Mouse (Mus musculus) limb, embryonic 10.5 days (tissue): Measurements from ENCODE around the gene Rnf34. TPM values are rescaled to one million over a fixed set of nuclear protein-coding genes. Genes with fewer than 3 reads are reported as not detected.
A peak's percentile ranks its signal among the peaks of the same experiment; 100 is the strongest.

Experiments
- DNase-seq: peaks from one replicate; pipeline ENCODE4 v3.0.0-alpha.2; 2017; ENCODE audit warnings: low spot score
- H3K27ac ChIP-seq: fragments of 300-500 bp; sonication (generic); 2 replicates; pipeline ENCODE4 v1.5.1; 2016; ENCODE audit warnings: mild to moderate bottlenecking
- H3K27me3 ChIP-seq: fragments of 300-500 bp; sonication (generic); 2 replicates; pipeline ENCODE4 v1.6.1; 2016; ENCODE audit warnings: low read depth, mild to moderate bottlenecking; ENCODE audit not compliant: poor library complexity, severe bottlenecking
- H3K36me3 ChIP-seq: fragments of 300-500 bp; sonication (generic); 2 replicates; pipeline ENCODE4 v1.6.1; 2016; ENCODE audit warnings: mild to moderate bottlenecking, moderate library complexity
- H3K4me1 ChIP-seq: fragments of 300-500 bp; sonication (generic); 2 replicates; pipeline ENCODE4 v1.6.1; 2016
- H3K4me3 ChIP-seq: fragments of 300-500 bp; sonication (generic); 2 replicates; pipeline ENCODE4 v1.5.1; 2016; ENCODE audit warnings: mild to moderate bottlenecking, moderate library complexity
- H3K9me3 ChIP-seq: fragments of 300-500 bp; sonication (generic); replicated peaks from 2 replicates; pipeline ENCODE4 v1.6.1; 2016; ENCODE audit warnings: mild to moderate bottlenecking
- WGBS: fragments of 180-500 bp; shearing (Covaris S2); methylation state at CpG from one replicate; pipeline ENCODE4 v1.1.7; 2016; 5-methylcytosine and 5-hydroxymethylcytosine counted together
- polyA plus RNA-seq: library from polyadenylated mRNA; unstranded; fragments of >200 nt; fragmentation: Nextera tagmentation; extraction: Ambion mirVana; gene quantifications from 2 replicates; pipeline ENCODE4 v1.2.1, GENCODE M21; 2016

The Rnf34 gene
- polyA plus RNA-seq, 1 experiment from 2014 or later: 49.4 TPM

GRCm38 (mm10) chr5:122894007-122894637 is 44.3 kb downstream of the Rnf34 start:
- Histone ChIP-seq H3K36me3 (peaks cover 26% of the 10 kb centered on the region), H3K27me3 (no peaks in the 10 kb centered on the region), H3K9me3 (no peaks in the 10 kb centered on the region), H3K4me3 (no peak overlapping the region), H3K27ac (no peak overlapping the region), H3K4me1 (peaks cover 26% of the 10 kb centered on the region)
- 92% methylated on average over 5 of the region's 5 CpGs for WGBS
- DNase-seq: peak; percentile 68

GRCm38 (mm10) chr5:122894821-122895220 is 45.0 kb downstream of the Rnf34 start:
- H3K4me3 ChIP-seq: no peak overlapping the region
- H3K27ac ChIP-seq: no peak overlapping the region
- H3K36me3 ChIP-seq: peaks cover 26% of the 10 kb centered on the region
- no peaks in the 10 kb centered on the region for H3K27me3 ChIP-seq
- no peaks in the 10 kb centered on the region for H3K9me3 ChIP-seq
- peaks cover 25% of the 10 kb centered on the region for H3K4me1 ChIP-seq
- 85% methylated on average over 4 of the region's 4 CpGs for WGBS
- no peak for DNase-seq

- Histone ChIP-seq H3K27ac (no peak overlapping the region), H3K36me3 (0 out of 2 replicates have a peak, but pooled peaks cover 4% of the 10 kb centered on the region), H3K9me3 (no peaks in the 10 kb centered on the region), H3K27me3 (no peaks in the 10 kb centered on the region), H3K4me3 (peak overlapping the region; percentile 88), H3K4me1 (peaks cover 35% of the 10 kb centered on the region)
- DNase-seq: no peak
- WGBS: 85% methylated on average over 6 of the region's 6 CpGs
Observed at GRCm38 (mm10) chr5:122898153-122898552, 48.3 kb downstream of the Rnf34 start.

- peaks cover 35% of the 10 kb centered on the region for H3K4me1 ChIP-seq
- DNase-seq: peak; percentile 66
- peak overlapping the region; percentile 97 for H3K27ac ChIP-seq
- H3K9me3 ChIP-seq: no peaks in the 10 kb centered on the region
- H3K27me3 ChIP-seq: no peaks in the 10 kb centered on the region
- peak overlapping the region; percentile 88 for H3K4me3 ChIP-seq
- 0 out of 2 replicates have a peak, but pooled peaks cover 4% of the 10 kb centered on the region for H3K36me3 ChIP-seq
- WGBS: 5% methylated on average over 45 of the region's 45 CpGs
Observed at GRCm38 (mm10) chr5:122898963-122899776, 49.3 kb downstream of the Rnf34 start.

- peak; percentile 95 for DNase-seq
- WGBS: under 1% methylated on average over 114 of the region's 120 CpGs
- Histone ChIP-seq H3K27ac (peak overlapping the region; percentile 97), H3K36me3 (0 out of 2 replicates have a peak, but pooled peaks cover 4% of the 10 kb centered on the region), H3K27me3 (no peaks in the 10 kb centered on the region), H3K4me1 (peaks cover 35% of the 10 kb centered on the region), H3K9me3 (no peaks in the 10 kb centered on the region), H3K4me3 (peak overlapping the region; percentile 88)
Observed at GRCm38 (mm10) chr5:122899777-122900557, 50.1 kb downstream of the Rnf34 start.

- 3% methylated on average over 33 of the region's 33 CpGs for WGBS
Observed at GRCm38 (mm10) chr5:122900558-122901171, 50.8 kb downstream of the Rnf34 start.

GRCm38 (mm10) chr5:122901179-122901578 is 51.3 kb downstream of the Rnf34 start:
- WGBS: 63% methylated on average over 11 of the region's 11 CpGs
- Histone ChIP-seq H3K27ac (peak overlapping the region; percentile 97), H3K4me3 (peak overlapping the region; percentile 88)

More at GRCm38 (mm10) chr5:122900558-122901171, 50.8 kb downstream of the Rnf34 start:
- Histone ChIP-seq H3K36me3 (no peaks in the 10 kb centered on the region), H3K4me1 (peaks cover 31% of the 10 kb centered on the region), H3K27ac (peak overlapping the region; percentile 97), H3K4me3 (peak overlapping the region; percentile 88), H3K9me3 (no peaks in the 10 kb centered on the region), H3K27me3 (no peaks in the 10 kb centered on the region)
- DNase-seq: no peak

GRCm38 (mm10) chr5:122901666-122902065 is 51.8 kb downstream of the Rnf34 start:
- Histone ChIP-seq H3K27ac (no peak overlapping the region), H3K36me3 (peaks cover 6% of the 10 kb centered on the region; the same call in 1 of the 2 replicates), H3K9me3 (no peaks in the 10 kb centered on the region), H3K4me3 (no peak overlapping the region), H3K27me3 (no peaks in the 10 kb centered on the region), H3K4me1 (peaks cover 31% of the 10 kb centered on the region)
- WGBS: 61% methylated on average over 3 of the region's 3 CpGs
- DNase-seq: no peak

More at GRCm38 (mm10) chr5:122901179-122901578, 51.3 kb downstream of the Rnf34 start:
- peaks cover 31% of the 10 kb centered on the region for H3K4me1 ChIP-seq
- no peaks in the 10 kb centered on the region for H3K27me3 ChIP-seq
- no peak for DNase-seq
- H3K36me3 ChIP-seq: peaks cover 3% of the 10 kb centered on the region; the same call in 1 of the 2 replicates
- H3K9me3 ChIP-seq: no peaks in the 10 kb centered on the region

GRCm38 (mm10) chr5:122902228-122902627 is 52.4 kb downstream of the Rnf34 start:
- 85% methylated on average over 6 of the region's 6 CpGs for WGBS
- Histone ChIP-seq H3K27ac (no peak overlapping the region), H3K4me3 (no peak overlapping the region), H3K4me1 (peaks cover 29% of the 10 kb centered on the region), H3K36me3 (peaks cover 7% of the 10 kb centered on the region; the same call in 1 of the 2 replicates), H3K9me3 (no peaks in the 10 kb centered on the region), H3K27me3 (no peaks in the 10 kb centered on the region)
- no peak for DNase-seq

- 65% methylated on average over 5 of the region's 5 CpGs for WGBS
- no peaks in the 10 kb centered on the region for H3K27me3 ChIP-seq
- no peak overlapping the region for H3K4me3 ChIP-seq
Observed at GRCm38 (mm10) chr5:122903165-122903564, 53.3 kb downstream of the Rnf34 start.

GRCm38 (mm10) chr5:122907182-122907581 is 57.3 kb downstream of the Rnf34 start:
- no peaks in the 10 kb centered on the region for H3K9me3 ChIP-seq
- H3K27me3 ChIP-seq: no peaks in the 10 kb centered on the region
- no peak overlapping the region for H3K4me3 ChIP-seq
- no peak overlapping the region for H3K27ac ChIP-seq
- 0 out of 2 replicates have a peak, but pooled peaks cover 4% of the 10 kb centered on the region for H3K4me1 ChIP-seq
- WGBS: 69% methylated on average over 1 of the region's 1 CpGs
- peaks cover 13% of the 10 kb centered on the region; the same call in 1 of the 2 replicates for H3K36me3 ChIP-seq
- DNase-seq: no peak

More at GRCm38 (mm10) chr5:122903165-122903564, 53.3 kb downstream of the Rnf34 start:
- H3K27ac ChIP-seq: no peak overlapping the region
- H3K9me3 ChIP-seq: no peaks in the 10 kb centered on the region
- peaks cover 9% of the 10 kb centered on the region; the same call in 1 of the 2 replicates for H3K36me3 ChIP-seq
- DNase-seq: no peak
- H3K4me1 ChIP-seq: peaks cover 20% of the 10 kb centered on the region

- peaks cover 21% of the 10 kb centered on the region for H3K36me3 ChIP-seq
- DNase-seq: no peak
- no peak overlapping the region for H3K4me3 ChIP-seq
- H3K4me1 ChIP-seq: 0 out of 2 replicates have a peak, but pooled peaks cover 4% of the 10 kb centered on the region
- no peaks in the 10 kb centered on the region for H3K27me3 ChIP-seq
- H3K27ac ChIP-seq: no peak overlapping the region
- 97% methylated on average over 2 of the region's 2 CpGs for WGBS
- no peaks in the 10 kb centered on the region for H3K9me3 ChIP-seq
Observed at GRCm38 (mm10) chr5:122908001-122908400, 58.2 kb downstream of the Rnf34 start.
